Mouse (Mus musculus): ENCODE measurements around the gene Hnrnph3. TPM values are rescaled to one million over a fixed set of nuclear protein-coding genes. Genes with fewer than 3 reads are reported as not detected.

Hnrnph3 gene
- total and polyA plus RNA-seq, 3 experiments, result 7.3 to 28.8 (median 26.2) TPM

- Histone ChIP-seq H3K27me3 (ENCODE audit: insufficient read depth, low read length) (no peaks in the 10 kb centered on the region), H3K36me3 (replicated peaks) (peaks cover 89% of the 10 kb centered on the region), H3K4me1 (ENCODE audit: insufficient read depth, low read depth, low read length) (no peaks in the 10 kb centered on the region), H3K9me3 (replicated peaks) (no peaks in the 10 kb centered on the region), H3K4me3 (ENCODE audit: low read depth, low read length) (no peak overlapping the region)
- TF ChIP-seq GATA1 (IDR thresholded peaks at IDR 0.05; ENCODE audit: borderline replicate concordance, low read length) (no peak), CTCF (IDR thresholded peaks at IDR 0.05; ENCODE audit: low read depth, low read length) (no peak), GATA2 (IDR thresholded peaks at IDR 0.05; ENCODE audit: borderline replicate concordance, low read depth, low read length) (no peak), TAL1 (conservative IDR thresholded peaks at IDR 0.05; ENCODE audit: low read depth, low read length) (no peak), POLR2AphosphoS5 (IDR thresholded peaks at IDR 0.05; ENCODE audit: insufficient replicate concordance, low read depth, low read length) (no peak)
- ATAC-seq (ENCODE audit: extremely low read depth, insufficient number of reproducible peaks, low FRiP score, poor library complexity, severe bottlenecking) (no peak), DNase-seq (ENCODE audit: low spot score) (no peak)
Measured at GRCm38 (mm10) chr10:62965796-62966195, 58.2 kb downstream of the Hnrnph3 start.

Other genes with a start within 250 kb of the Hnrnph3 start
- gene Ccar1, start 231.9 kb downstream of the Hnrnph3 start, total RNA-seq (2014; fragmentation: Nextera tagmentation), result 181 and 186 TPM in 2 replicates
- gene Ccar1, start 231.9 kb downstream of the Hnrnph3 start, total RNA-seq (2017), result 61.6 and 75.1 TPM in 2 replicates
- gene Ccar1, start 231.9 kb downstream of the Hnrnph3 start, polyA plus RNA-seq (2012), result 5.8 and 8.7 TPM in 2 replicates
- not detected in 2 replicates for gene Tet1, start 115.2 kb downstream of the Hnrnph3 start, total RNA-seq (2014; fragmentation: Nextera tagmentation)
- 0.29 and 0.44 TPM in 2 replicates for gene Tet1, start 115.2 kb downstream of the Hnrnph3 start, total RNA-seq (2017)
- not detected in 2 replicates for gene Tet1, start 115.2 kb downstream of the Hnrnph3 start, polyA plus RNA-seq (2012)
- 14.0 and 14.7 TPM in 2 replicates for gene Slc25a16, start 103.6 kb downstream of the Hnrnph3 start, total RNA-seq (2014; fragmentation: Nextera tagmentation)
- 12.1 and 14.2 TPM in 2 replicates for gene Slc25a16, start 103.6 kb downstream of the Hnrnph3 start, total RNA-seq (2017)
- gene Slc25a16, start 103.6 kb downstream of the Hnrnph3 start, polyA plus RNA-seq (2012), result 7.2 and 9.7 TPM in 2 replicates
- gene Dna2, start 77.2 kb downstream of the Hnrnph3 start, total RNA-seq (2014; fragmentation: Nextera tagmentation), result 21.3 and 25.4 TPM in 2 replicates
- 21.4 and 24.5 TPM in 2 replicates for gene Dna2, start 77.2 kb downstream of the Hnrnph3 start, total RNA-seq (2017)
- gene Dna2, start 77.2 kb downstream of the Hnrnph3 start, polyA plus RNA-seq (2012), result 8.0 and 9.6 TPM in 2 replicates
- 4.7 and 6.5 TPM in 2 replicates for gene Rufy2, start 44.0 kb downstream of the Hnrnph3 start, total RNA-seq (2014; fragmentation: Nextera tagmentation)
- gene Rufy2, start 44.0 kb downstream of the Hnrnph3 start, total RNA-seq (2017), result 5.8 and 5.9 TPM in 2 replicates
- gene Rufy2, start 44.0 kb downstream of the Hnrnph3 start, polyA plus RNA-seq (2012), result 0.47 and 0.57 TPM in 2 replicates
- gene Pbld2, start 98 bp upstream of the Hnrnph3 start, total RNA-seq (2014; fragmentation: Nextera tagmentation), result not detected in 2 replicates
- 0.23 TPM in 1 of 2 replicates, not detected in the other for gene Pbld2, start 98 bp upstream of the Hnrnph3 start, total RNA-seq (2017)
- not detected in 2 replicates for gene Pbld2, start 98 bp upstream of the Hnrnph3 start, polyA plus RNA-seq (2012)
- gene Pbld1, start 35.9 kb upstream of the Hnrnph3 start, total RNA-seq (2014; fragmentation: Nextera tagmentation), result not detected in 2 replicates
- 0.33 and 0.41 TPM in 2 replicates for gene Pbld1, start 35.9 kb upstream of the Hnrnph3 start, total RNA-seq (2017)
- gene Pbld1, start 35.9 kb upstream of the Hnrnph3 start, polyA plus RNA-seq (2012), result not detected in 2 replicates
- gene Atoh7, start 75.4 kb upstream of the Hnrnph3 start, total RNA-seq (2014; fragmentation: Nextera tagmentation), result not detected in 2 replicates
- not detected in 2 replicates for gene Atoh7, start 75.4 kb upstream of the Hnrnph3 start, total RNA-seq (2017)
- gene Atoh7, start 75.4 kb upstream of the Hnrnph3 start, polyA plus RNA-seq (2012), result not detected in 2 replicates
- not detected in 2 replicates for gene Mypn, start 179.7 kb upstream of the Hnrnph3 start, total RNA-seq (2014; fragmentation: Nextera tagmentation)
- gene Mypn, start 179.7 kb upstream of the Hnrnph3 start, total RNA-seq (2017), result not detected in 2 replicates
- gene Mypn, start 179.7 kb upstream of the Hnrnph3 start, polyA plus RNA-seq (2012), result not detected in 2 replicates
- gene Herc4, start 219.6 kb upstream of the Hnrnph3 start, total RNA-seq (2014; fragmentation: Nextera tagmentation), result 45.9 and 62.3 TPM in 2 replicates
- 32.7 and 32.9 TPM in 2 replicates for gene Herc4, start 219.6 kb upstream of the Hnrnph3 start, total RNA-seq (2017)
- gene Herc4, start 219.6 kb upstream of the Hnrnph3 start, polyA plus RNA-seq (2012), result 5.8 and 6.7 TPM in 2 replicates

Measured in G1E (cell line).